Comparison of ENCODE assay signal across 30 mouse cellular contexts in genomic region chr14:44869686-44870085, GRCm38 (mm10). TPM values are rescaled to one million over a fixed set of nuclear protein-coding genes. Genes with fewer than 3 reads are reported as not detected.
DNase-seq lines count a peak whose midpoint lies in the region; ATAC-seq and TF ChIP-seq lines count a peak whose summit lies in the region.
"Had no signal": no experiment of that assay in that cellular context is flagged by ENCODE, and none has a peak within 500 bp of the region (broad histone marks: within the 10 kb centered on the region; RNA-seq: fewer than 3 reads in every experiment).

No protein-coding gene starts in this region.

- 30% methylated on average over 6 of the region's 6 CpGs for WGBS in lung, embryonic 15.5 days
- 75% methylated on average over 6 of the region's 6 CpGs for WGBS in kidney, adult 2 months

- ATAC-seq in lung, embryonic 15.5 days (ENCODE audit: borderline replicate concordance, extremely low read depth, low FRiP score, low TSS enrichment) = peak; percentile 67; the same call in 1 of the 2 replicates
- ATAC-seq: forebrain, embryonic 13.5 days; intestine, embryonic 16.5 days had no signal

- H3K27me3 ChIP-seq in lung, embryonic 15.5 days = no peaks in the 10 kb centered on the region
- H3K27me3 ChIP-seq in kidney, adult 2 months (replicated peaks; ENCODE audit: control insufficient read depth, insufficient read depth, low read length) = no peaks in the 10 kb centered on the region
- H3K27me3 ChIP-seq: embryonic facial prominence, embryonic 13.5 days; forebrain, embryonic 13.5 days; hindbrain, embryonic 13.5 days; limb, embryonic 12.5 days; liver, embryonic 15.5 days; megakaryocyte, embryonic 14.5 days; midbrain, embryonic 12.5 days had no signal

- H3K4me2 ChIP-seq in lung, embryonic 15.5 days = no peak overlapping the region
- H3K4me2 ChIP-seq: embryonic facial prominence, embryonic 13.5 days; forebrain, embryonic 13.5 days; heart, embryonic 11.5 days; hindbrain, embryonic 13.5 days; limb, embryonic 12.5 days; liver, embryonic 15.5 days; midbrain, embryonic 12.5 days had no signal

- H3K27ac ChIP-seq in lung, embryonic 15.5 days = no peak overlapping the region
- no peak overlapping the region for H3K27ac ChIP-seq in kidney, adult 2 months (ENCODE audit: insufficient read depth, low read depth, low read length)
- H3K27ac ChIP-seq: forebrain, embryonic 13.5 days; hindbrain, embryonic 13.5 days; limb, embryonic 12.5 days; liver, embryonic 15.5 days; midbrain, embryonic 12.5 days had no signal

- H3K9me3 ChIP-seq in lung, embryonic 15.5 days = no peaks in the 10 kb centered on the region
- H3K9me3 ChIP-seq: embryonic facial prominence, embryonic 13.5 days; forebrain, embryonic 13.5 days; hindbrain, embryonic 13.5 days; limb, embryonic 12.5 days; liver, embryonic 15.5 days; megakaryocyte, embryonic 14.5 days; midbrain, embryonic 12.5 days had no signal

- no peak for TF ChIP-seq CTCF in kidney, adult 2 months (conservative IDR thresholded peaks at IDR 0.05; ENCODE audit: insufficient read depth, insufficient read length, low read depth, low read length)

- H3K9ac ChIP-seq in lung, embryonic 15.5 days = no peak overlapping the region
- H3K9ac ChIP-seq: embryonic facial prominence, embryonic 13.5 days; forebrain, embryonic 13.5 days; hindbrain, embryonic 13.5 days; limb, embryonic 12.5 days; liver, embryonic 15.5 days; midbrain, embryonic 12.5 days had no signal

- peak; percentile 35 for DNase-seq in adipocyte (ENCODE audit: low spot score)
- DNase-seq in fat pad, adult 2 months (ENCODE audit: extremely low read depth, low read depth, low spot score) = peak; percentile 84
- DNase-seq in lung, postnatal 25 days (ENCODE audit: low spot score) = peak; percentile 13
- DNase-seq in embryo, embryonic 11 days = no peak
- no peak for DNase-seq in kidney, adult 2 months
- DNase-seq in adrenal gland, adult 18-20 months (ENCODE audit: low spot score in 2 of 2) = no peak
- DNase-seq: adrenal gland, postnatal 10 days; B cell, adult 2 months; cerebellum, adult 11 months; cerebellum, adult 9-10 months; cerebellum, postnatal 36 days; gastrocnemius, postnatal 10 days; heart, adult 18-20 months; heart, postnatal 4 days; kidney, adult 9 months; kidney, postnatal 10 days; layer of hippocampus, adult 9-11 months had no signal

- no peak overlapping the region for H3K4me3 ChIP-seq in lung, embryonic 15.5 days
- H3K4me3 ChIP-seq in kidney, adult 2 months (ENCODE audit: insufficient read depth, low read depth, low read length) = no peak overlapping the region
- H3K4me3 ChIP-seq: embryonic facial prominence, embryonic 13.5 days; erythroblast, embryonic 14.5 days; forebrain, embryonic 13.5 days; hindbrain, embryonic 13.5 days; limb, embryonic 12.5 days; liver, embryonic 15.5 days; megakaryocyte, embryonic 14.5 days; midbrain, embryonic 12.5 days had no signal

- no peaks in the 10 kb centered on the region for H3K36me3 ChIP-seq in lung, embryonic 15.5 days
- no peaks in the 10 kb centered on the region for H3K36me3 ChIP-seq in kidney, adult 2 months (ENCODE audit: control insufficient read depth, insufficient read depth, low read length)
- H3K36me3 ChIP-seq: embryonic facial prominence, embryonic 13.5 days; hindbrain, embryonic 13.5 days; limb, embryonic 12.5 days; liver, embryonic 15.5 days; midbrain, embryonic 12.5 days had no signal

- H3K4me1 ChIP-seq in lung, embryonic 15.5 days = no peaks in the 10 kb centered on the region
- H3K4me1 ChIP-seq in kidney, adult 2 months (ENCODE audit: control insufficient read depth, insufficient read depth, low read length) = no peaks in the 10 kb centered on the region
- H3K4me1 ChIP-seq: forebrain, embryonic 13.5 days; hindbrain, embryonic 13.5 days; limb, embryonic 12.5 days; liver, embryonic 15.5 days; megakaryocyte, embryonic 14.5 days; midbrain, embryonic 12.5 days had no signal

- no peak for TF ChIP-seq POLR2A in kidney, adult 2 months (IDR thresholded peaks at IDR 0.05; ENCODE audit: low read depth, low read length)

RNA-seq across cellular contexts. Expression of gene Ptgdr, which starts 10.5 kb away (rescaled TPM):
- polyA plus RNA-seq in lung, embryonic 15.5 days (2015; fragmentation: Nextera tagmentation; extraction: Ambion mirVana) = 0.09 and 0.11 TPM in 2 replicates
- polyA plus RNA-seq in kidney, adult 2 months (2012; rRNA removed) = not detected in 2 replicates
- total RNA-seq in adrenal gland, adult 18-20 months (2021) = not detected
- total RNA-seq: adrenal gland, postnatal 10 days; gastrocnemius, postnatal 10 days; heart, adult 18-20 months; heart, postnatal 4 days; liver, adult 2 months had no signal
- polyA plus RNA-seq: erythroblast, embryonic 14.5 days; heart, embryonic 11.5 days; heart, embryonic 16.5 days; intestine, embryonic 16.5 days; liver, adult 2 months; liver, embryonic 15.5 days had no signal

Comparison
In these comparisons a context has a peak if more than half of its experiments do, and no peak if none do; other contexts are left out.
1. DNase-seq: peak in adipocyte (single experiment), fat pad, adult 2 months (single experiment) and lung, postnatal 25 days (single experiment); none in embryo, embryonic 11 days (single experiment), kidney, adult 2 months (single experiment) and adrenal gland, adult 18-20 months (0 of 2).